Mouse (Mus musculus) cerebellum, adult 11 months (tissue): Measurements from ENCODE around the gene Ppp1r9b.
"Not testable (repeated sequence)": the region's sequence is repeated elsewhere in the genome, so short reads cannot be mapped to it uniquely, and the experiment has no call there.

Experiments used
- DNase-seq: peaks from one replicate; pipeline ENCODE4 v3.0.0; 2022

Gene Ppp1r9b

DNA sequence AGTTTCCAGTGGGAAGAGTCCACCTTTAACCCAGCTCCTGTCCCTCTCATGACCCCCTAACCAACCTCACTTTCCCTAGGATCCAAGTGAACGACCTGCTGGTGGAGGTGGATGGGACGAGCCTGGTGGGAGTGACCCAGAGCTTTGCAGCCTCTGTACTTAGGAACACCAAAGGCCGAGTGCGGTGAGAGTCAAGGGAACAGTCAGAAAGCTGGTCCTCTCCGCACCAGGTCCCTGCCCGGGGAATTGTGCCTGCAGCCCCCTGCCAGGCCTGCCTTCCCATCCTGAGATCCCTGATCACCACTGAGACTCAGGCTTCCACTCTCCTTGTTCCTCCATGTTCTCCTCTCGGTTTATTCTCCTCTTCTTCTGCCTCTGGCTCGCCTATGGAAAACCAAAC, 9.3 kb downstream of the Ppp1r9b start:
- no peak for DNase-seq

DNA sequence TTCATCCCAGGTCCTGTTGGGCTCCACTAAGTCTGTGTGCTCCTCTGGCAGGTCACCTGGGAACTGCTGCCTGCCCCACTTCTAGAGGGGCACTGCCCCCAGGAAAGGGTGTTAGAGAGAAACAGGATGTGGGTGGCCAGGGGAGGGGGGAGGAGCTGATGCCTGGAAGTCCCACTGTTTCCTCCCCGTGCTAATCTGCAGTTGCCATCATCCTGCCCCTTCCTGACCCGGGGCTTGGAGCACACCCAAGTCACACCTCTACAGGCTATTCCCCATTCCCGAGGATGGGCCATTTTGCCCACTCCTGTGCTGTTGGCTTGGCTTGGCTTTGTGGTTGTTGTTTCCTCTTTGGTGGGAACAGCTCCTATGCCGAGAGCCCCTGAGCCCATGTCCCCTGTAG, 9.7 kb downstream of the Ppp1r9b start:
- peak; percentile 48 for DNase-seq

DNA sequence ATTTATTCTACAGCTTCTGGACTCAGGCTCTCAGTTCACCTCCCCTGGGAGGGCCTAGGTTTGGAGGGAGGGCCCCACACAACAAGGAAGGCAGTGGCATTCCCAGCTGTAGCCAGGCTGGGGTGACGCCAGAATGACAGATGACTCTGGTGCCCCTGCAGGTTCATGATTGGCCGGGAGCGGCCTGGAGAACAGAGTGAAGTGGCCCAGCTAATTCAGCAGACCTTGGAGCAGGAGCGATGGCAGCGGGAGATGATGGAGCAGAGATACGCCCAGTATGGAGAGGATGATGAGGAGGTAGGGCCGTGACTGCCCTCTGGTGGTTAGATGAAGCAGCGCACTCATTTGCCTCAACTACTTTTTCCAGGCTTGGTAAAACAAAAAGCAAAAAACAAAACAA, 10.2 kb downstream of the Ppp1r9b start:
- peak; percentile 90 for DNase-seq

DNA sequence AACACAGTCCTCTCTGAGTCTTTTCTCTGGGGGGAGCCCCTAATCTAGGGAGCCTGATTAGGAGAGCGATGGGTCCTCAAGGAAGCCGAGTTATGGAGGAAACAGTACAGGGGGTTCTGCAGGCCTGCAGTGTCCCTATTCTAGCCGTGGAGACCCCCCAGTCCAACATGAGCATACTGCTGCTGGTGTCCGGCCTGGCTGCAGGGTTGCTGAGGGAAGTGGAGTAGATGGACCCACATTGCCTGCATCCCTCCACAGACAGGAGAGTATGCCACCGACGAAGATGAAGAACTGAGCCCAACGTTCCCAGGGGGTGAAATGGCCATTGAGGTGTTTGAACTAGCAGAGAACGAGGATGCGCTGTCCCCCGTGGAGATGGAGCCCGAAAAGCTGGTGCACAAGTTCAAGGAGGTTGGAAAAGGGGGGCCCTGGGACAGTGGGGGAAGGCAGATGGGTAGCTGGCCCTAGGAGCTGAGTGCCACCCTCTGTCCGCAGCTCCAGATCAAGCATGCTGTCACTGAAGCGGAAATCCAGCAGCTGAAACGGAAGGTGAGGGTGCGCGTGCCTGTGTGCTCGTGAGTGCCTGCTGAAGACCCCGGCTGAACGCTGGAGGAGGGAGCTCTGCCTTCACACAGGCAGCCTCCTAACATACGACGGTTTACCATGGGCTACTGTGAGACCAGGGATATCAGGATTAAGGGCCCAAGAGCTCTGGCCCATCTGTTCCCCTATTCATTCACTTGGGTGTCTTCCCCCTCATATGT, 10.9 kb downstream of the Ppp1r9b start:
- DNase-seq = peak; percentile 37

DNA sequence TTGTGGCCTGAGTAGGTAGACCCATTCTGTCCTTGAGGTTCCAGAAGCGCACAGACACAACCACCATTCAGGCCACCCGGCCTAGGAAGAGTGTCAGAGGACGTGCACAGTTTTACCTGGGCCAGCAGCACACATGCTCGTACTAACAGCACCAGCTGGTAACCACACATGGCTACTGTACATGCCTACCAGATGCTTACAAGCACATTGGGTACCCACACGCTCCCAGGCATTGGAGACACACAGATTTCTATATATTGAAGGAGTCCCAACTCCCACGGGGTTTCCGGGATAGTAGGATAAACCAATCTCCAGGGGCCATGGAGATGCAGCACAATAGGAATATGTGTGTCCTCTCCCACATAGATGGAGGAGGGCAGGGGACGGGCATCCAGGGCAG, 11.9 kb downstream of the Ppp1r9b start:
- DNase-seq = no peak

DNA sequence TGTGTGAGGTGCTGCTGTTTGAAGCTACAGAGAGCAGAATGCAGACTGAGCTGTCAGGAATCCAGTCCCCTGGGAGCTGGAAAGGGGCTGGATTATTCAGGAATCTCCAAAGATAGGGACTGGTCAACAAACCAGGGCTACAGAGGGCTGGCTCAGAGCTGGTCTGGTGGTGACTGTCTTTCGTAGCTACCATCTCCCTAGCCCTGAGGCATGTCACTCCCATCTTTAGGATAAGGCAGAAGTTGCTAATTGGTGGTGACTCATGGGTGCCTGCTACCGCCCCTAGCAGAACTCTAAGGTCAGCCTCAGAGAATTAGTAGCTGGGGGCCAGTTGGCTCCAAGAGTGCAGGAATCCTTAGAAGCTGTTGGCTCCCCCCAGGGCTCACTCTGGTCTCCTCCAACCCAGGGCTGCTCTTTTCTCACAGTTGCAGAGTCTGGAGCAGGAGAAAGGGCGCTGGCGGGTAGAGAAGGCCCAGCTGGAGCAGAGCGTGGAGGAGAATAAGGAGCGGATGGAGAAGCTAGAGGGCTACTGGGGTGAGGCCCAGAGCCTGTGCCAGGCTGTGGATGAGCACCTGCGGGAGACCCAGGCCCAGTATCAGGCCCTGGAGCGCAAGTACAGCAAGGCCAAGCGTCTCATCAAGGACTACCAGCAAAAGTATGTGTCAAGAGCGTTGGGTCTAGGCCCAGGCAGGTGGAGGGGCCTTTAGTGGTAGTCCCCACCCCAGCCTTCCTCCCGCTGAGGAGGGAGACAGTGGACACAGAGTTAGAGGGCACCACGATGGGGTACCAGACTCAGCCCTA, 13.5 kb downstream of the Ppp1r9b start:
- DNase-seq = no peak

DNA sequence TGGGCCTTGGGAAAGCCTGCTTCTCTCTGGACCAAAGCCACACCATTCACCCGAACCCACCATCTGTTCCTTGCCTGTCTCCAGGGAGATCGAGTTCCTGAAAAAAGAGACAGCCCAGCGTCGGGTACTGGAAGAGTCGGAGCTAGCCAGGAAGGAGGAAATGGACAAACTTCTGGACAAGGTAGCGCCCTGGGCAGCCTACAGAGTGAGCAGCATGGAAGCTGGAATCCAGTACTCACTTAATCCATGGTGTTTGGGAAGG, 14.0 kb downstream of the Ppp1r9b start:
- peak; percentile 37 for DNase-seq

DNA sequence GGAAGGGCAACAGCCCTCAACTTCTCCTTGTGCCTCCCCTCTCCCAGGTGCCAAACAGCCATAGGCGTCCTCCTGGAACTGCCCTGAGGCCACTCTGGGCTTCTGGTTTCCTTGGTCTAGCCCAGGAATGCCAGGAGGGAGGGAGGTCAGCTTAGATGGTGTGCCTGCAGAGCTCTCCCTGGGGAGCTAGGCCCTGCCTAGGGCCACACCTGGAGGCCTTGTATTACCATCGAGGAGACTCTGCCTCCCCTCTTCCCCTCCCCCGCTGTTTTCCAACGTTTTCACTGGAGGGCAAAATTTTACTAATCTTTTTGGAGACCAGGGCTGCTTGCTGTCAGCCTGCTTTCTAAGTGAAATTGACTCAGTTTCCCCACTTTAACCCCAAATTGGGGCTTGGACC, 15.2 kb downstream of the Ppp1r9b start:
- no peak for DNase-seq

DNA sequence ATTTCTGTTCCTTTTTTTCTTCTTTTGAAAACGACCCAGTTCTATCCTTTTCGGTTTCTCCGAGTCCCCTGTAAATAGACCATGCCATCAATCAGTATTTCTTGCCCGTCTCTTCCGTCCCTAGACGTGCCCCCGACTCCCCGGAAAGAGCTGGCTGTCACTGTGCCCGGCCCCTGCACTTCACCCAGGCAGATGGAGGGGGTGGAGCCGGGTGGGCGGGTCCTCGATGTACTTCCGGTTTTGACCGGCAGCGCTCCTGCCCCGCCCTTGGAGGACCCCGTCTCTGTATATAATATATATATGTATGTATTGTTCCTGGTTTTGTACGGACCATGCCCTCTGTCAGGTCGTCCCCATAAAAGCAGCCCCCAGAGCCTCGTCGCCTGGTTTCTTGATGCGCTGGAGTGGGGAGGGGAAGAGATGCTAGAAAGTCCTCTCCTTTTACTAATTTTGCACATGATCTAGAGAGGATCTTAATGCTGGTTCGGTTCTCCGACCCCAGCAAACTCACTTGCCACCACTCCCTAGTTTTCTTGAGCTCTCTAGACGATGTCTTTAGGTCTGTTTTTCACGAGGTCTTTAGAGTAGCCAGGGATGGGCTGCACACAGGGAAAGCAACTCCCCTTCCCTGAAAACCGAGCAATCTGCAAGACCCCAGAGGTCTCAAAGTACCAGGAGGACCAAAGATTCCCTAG, 15.8 kb downstream of the Ppp1r9b start:
- DNase-seq = peak; percentile 70

DNA sequence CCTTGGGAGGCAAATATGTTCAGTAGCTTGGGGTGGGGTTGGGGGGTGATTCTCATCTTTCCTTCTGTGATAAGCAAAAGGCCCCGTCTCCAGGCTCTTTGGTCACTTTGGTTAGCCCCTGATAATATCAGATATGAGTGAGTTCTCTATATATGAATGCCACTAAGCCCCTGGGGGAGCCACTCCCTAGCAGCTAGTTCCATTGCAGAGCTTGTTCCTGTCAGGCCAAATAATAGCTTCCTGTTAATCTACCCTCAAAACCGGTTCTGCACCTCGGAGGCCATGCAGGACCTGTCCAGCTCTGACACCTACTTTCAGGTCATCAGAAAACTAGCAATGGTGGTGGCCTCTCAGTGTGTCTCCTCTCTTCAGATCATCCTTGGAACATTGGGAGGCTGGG, 16.6 kb downstream of the Ppp1r9b start:
- DNase-seq = no peak

DNA sequence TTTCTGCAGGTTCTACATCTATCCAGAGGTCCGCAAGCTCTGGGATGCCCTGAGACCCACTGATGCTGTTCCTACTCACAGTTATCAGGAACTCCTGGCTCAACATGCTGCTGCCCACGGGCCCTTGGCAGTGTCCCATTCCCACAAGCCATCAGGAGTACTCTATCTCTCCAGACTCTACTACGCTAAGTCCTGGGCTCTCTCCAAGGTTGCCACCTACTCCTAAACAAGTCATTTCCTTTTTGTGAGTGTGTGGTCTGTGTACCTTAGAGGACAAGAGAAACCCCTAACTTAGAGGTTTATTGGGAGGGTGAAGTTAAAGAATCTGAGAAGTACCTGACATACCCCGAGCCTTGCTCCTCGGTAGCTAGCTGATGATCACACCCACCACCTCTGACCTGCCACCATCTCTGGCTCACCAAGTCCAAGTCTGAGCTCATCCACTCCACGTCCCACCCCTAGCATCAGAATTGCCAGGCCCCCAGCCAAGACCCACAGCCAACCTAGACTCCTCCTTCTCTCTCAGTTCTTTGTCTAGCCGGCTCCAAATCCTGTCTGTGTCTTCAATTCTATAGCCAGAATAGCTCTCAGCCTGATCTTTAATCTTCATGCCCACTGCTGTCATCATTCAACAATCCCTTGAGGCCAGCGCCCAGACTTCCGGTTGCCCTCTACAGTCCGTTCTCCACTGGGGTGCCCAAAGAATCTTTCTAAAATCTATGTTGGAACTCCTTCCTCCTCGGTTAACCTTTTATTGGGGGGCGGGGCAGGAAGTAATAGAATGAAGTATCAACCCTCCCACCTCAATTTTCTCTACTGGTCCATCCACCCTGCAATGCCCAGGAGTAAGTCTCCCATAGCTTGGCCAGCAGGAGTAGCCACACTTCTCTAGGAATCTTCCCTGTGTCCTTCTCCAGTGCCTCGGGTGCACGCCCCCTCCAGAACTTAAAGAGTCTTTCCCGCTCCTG, 18.1 kb downstream of the Ppp1r9b start:
- no peak for DNase-seq

DNA sequence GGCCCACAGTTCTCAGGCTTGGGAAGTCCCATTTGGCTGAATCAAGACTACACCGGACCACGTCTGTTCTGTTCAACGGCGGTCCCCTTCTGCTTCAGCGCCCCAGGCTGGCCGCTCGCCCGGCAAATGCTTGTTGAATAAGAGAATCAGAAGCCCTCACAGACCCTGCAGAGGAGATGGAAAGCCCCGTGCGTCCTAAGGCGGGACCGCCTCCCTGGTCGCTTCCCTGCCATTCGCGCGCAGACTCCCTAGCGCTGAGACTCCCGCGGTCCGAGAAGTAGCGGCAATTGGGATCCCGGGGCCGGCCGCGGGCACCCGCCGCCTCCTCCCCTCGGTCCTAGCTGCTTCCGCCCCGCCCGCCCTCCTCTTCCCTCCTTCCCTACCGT, 18.8 kb downstream of the Ppp1r9b start, which contains the start of gene Samd14:
TSS of gene Samd14 (plus strand) at position 251 of the 386 bp plus-strand sequence.
- peak; percentile 73 for DNase-seq

DNA sequence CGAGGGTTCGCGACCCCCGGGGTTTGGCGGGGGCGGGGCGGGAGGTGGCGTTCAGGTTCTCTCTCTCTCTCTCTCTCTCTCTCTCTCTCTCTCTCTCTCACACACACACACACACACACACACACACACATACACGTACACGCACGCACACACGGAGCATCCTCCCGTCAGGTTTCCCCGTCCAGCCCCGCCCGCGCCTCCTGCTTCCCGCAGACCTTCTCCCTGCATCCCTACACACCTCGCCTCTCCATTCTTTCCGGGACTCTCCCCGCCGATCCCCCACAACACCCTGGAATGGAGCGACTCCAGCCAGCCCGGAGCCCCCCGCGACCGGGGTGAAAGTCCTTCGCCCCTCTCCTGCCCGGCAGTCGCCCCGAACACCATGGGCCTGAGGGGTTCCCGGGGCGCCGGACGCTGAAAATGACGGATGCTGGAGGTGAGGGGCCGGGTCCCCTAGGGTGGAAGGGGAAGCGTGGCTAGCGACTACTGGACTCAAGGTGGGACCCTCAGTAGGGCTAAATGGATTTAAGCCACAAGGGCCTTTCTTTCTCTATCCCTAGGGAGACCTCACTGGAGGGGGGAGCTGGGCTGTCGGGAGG, 19.4 kb downstream of the Ppp1r9b start:
- DNase-seq = peak; percentile 76

DNA sequence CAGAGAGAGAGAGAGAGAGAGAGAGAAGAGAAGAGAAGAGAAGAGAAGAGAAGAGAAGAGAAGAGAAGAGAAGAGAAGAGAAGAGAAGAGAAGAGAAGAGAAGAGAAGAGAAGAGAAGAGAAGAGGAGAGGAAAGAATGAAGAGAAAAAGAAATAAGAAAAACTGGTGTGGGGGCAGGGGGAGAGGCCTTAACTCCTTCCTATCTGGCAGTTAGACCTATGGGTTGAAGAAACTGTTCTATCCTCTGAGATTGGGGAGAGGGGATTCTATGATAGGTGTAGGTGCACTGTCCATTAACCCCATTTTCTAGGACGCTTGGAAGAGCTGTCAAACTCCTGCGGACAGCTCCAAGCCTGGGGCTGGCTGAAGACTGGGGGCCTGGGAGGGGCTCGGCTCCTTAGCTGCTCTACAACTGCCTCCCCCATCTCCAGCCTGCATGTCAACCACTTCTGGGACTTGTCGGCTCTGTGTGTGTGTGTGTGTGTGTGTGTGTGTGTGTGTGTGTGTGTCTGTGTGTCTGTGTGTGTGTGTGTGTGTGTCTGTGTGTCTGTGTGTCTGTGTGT, 20.1 kb downstream of the Ppp1r9b start:
- not testable (repeated sequence) for DNase-seq

DNA sequence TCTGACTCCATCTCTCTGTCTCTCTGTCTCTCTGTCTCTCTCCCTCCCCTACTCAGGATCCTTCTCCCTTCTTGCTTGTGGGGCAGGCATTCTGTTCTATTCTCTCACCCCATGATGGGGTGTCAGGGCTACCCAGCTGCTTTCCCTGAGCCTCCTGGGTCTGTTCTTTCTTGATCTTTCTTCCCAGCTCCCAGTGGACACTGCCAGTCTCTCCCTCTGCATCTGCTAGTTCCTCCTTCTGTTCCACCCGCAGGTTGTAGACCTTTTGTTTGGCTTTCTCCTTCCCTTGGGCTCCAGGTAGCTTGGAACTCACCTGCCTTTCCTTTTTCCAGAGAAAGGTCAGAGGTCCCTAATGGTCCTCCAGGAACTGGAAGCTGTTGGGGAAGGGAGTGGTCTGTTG, 20.6 kb downstream of the Ppp1r9b start:
- DNase-seq = no peak

DNA sequence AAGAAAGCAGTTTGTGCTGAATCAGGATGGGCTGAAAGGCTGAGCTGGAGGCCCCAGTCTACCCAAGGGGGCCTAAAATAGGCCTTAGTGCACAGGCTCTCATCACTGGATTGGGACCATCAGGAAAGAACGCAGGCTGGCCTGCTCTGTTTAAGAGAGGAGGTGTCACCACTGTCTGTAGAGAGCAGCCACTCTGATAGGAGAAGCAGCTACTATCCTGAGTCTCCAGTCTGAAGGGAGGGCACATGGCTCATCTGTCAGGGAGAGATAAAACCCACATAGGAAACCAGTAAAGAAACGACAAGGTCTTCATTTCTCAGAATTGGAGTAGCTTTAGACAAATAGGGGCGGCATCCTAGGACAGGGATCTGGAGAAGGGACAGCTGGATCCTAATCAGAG, 21.2 kb downstream of the Ppp1r9b start:
- DNase-seq = no peak

DNA sequence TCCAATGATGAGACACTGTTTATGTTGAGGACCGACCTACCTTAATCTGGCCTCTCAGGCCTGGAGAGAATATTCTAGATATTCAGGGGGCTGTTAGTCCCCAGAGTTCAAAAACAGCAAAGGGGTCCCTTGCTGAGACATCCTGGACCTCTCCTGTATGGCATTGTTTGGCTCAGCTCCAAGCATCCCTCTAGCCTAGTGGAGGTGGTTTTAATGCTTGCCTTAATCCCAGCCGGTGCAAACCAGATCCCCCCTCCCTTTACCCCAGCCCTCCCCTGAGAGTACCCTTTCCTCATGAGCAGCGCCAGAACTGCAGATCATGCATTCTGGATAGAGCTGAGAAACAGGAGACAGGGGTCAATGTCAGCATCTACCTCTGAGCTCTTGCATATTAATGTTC, 21.7 kb downstream of the Ppp1r9b start:
- no peak for DNase-seq

DNA sequence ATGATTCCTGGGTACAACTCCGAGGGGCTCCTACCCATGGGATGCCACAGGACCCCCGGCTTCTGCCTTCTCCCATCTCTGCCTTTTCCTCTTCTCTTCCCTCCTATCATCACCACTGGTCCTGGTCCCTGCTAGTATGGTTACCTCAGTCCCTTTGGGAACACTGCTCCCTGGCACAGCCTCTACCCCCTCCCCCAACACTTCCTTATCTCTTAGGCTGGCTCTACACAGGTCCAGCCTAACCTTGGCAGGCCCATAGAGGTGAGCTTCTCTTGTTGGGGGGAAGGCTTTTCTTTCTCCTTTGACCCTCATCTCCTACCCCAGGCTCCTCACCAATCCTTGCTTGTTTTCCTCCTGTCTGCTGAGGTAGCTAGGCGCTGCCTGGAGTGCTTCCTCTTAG, 24.6 kb downstream of the Ppp1r9b start:
- no peak for DNase-seq

DNA sequence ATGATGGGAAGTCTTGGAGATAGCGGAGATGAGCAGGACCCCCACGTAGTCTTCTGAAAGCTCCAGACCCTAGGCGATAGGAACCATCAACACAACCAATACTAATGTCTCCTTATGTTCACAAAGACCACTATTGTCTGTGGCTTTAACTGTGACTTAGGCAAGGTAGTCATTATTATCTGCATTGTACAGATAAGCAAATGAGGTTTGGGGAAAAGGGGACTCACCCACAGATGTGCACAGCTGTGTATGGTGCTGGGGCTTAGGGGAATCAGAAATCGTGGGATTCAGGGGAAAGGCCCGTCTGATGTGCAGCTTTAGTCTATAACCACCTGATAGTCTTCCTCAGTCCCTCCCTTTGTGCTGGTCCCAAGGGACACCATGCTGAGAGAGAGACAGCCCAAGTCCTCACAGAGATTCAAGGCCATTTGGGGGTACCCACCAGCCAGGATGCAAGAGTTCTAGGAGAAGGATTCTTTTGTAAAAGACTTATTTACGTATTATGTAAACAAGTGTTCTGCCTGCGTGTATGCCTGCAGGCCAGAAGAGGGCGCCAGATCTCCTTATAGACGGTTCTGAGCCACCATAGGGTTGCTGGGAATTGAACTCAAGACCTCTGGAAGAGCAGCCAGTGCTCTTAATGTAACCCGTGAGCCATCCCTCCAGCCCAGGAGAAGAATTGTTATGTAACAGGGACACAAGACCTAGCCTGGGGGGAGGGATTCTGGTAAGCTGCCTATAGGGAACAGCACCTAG, 31.6 kb downstream of the Ppp1r9b start:
- no peak for DNase-seq

DNA sequence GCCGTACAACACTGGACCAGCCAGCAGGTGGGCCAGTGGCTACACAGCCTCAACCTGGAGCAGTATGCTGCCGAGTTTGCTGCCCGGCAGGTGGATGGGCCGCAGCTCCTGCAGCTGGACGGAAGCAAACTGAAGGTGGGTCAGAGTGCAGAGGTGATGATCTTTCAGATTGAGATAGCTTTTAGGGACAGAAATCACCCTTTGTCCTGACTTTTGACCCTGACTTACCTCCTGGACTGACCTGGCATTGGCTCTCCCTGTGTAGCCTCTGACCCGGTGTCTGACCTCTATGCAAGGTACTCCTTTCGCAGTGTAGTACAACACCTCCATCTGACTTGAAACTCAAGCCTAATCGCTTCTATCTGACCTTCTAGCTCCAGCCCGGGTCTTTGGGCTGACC, 32.6 kb downstream of the Ppp1r9b start:
- DNase-seq = no peak
